Mouse (Mus musculus): ENCODE data around the gene Stag1.

DNA sequence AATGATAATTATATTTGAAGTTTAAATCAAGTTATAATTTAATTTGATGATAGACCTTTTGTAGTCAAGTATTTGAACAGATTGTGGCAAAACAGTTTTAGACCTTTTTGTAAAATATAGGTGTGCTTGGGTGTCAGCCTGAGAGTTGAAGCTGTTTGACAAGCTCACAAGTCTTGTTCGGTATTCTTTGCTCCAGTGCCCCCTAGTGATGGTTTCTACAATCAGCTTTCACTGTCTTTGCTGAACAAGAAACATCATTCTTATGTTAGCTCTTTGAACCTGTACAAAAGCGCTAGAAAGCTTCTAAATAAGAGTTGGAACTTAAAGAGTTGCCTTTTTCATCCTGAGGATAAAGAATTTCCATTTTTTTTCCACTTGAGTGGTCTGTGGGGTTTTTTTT lies 319.5 kb downstream of the Stag1 start:
- TF ChIP-seq CTCF (IDR thresholded peaks at IDR 0.05; ENCODE audit: insufficient read depth, low read length) (peak; percentile 34; the same call in 1 of the 2 replicates), POLR2A (IDR thresholded peaks at IDR 0.05; ENCODE audit: borderline replicate concordance, extremely low read depth, low read depth, low read length) (no peak)
